Mouse (Mus musculus): ENCODE measurements around the gene Olfr694.
"Not testable (repeated sequence)": the region's sequence is repeated elsewhere in the genome, so short reads cannot be mapped to it uniquely, and the experiment has no call there.

Olfr694 gene

GRCm38 (mm10) chr7:106691714-106692113 lies at the start of gene Olfr694:
TSS of gene Olfr694 (minus strand) at chr7:106691814.
- DNase-seq (ENCODE audit: low read depth, low spot score) = no peak

GRCm38 (mm10) chr7:106737028-106737427 lies 45.4 kb upstream of the Olfr694 start:
- no peak for DNase-seq (ENCODE audit: low read depth, low spot score)

GRCm38 (mm10) chr7:106733717-106734116 lies 42.1 kb upstream of the Olfr694 start:
- DNase-seq (ENCODE audit: low read depth, low spot score) = no peak

DNA sequence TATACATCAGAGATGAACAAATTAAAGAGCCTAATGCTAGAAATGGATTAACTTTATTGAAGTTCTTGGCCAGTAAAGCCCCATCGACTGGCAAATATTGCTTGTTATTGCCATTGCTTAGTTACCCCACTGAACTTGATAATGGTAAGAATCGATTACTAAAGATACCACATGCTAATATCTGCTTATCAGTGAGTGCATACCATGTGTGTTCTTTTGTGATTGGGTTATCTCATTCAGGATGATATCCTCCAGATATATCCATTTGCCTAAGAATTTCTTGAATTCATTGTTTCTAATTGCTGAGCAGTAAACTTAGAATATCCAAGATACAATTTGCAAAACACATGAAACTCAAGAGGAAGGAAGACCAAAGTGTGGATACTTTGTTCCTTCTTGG lies 34.0 kb upstream of the Olfr694 start:
- DNase-seq (ENCODE audit: low read depth, low spot score) = not testable (repeated sequence)

- no peak for DNase-seq (ENCODE audit: low read depth, low spot score)
Measured at GRCm38 (mm10) chr7:106716296-106716695, 24.7 kb upstream of the Olfr694 start, which contains the start of gene Olfr695. TSS of gene Olfr695 (minus strand) at chr7:106716396.

- DNase-seq (ENCODE audit: low read depth, low spot score) = no peak
Measured at GRCm38 (mm10) chr7:106711463-106711862, 19.8 kb upstream of the Olfr694 start.

DNA sequence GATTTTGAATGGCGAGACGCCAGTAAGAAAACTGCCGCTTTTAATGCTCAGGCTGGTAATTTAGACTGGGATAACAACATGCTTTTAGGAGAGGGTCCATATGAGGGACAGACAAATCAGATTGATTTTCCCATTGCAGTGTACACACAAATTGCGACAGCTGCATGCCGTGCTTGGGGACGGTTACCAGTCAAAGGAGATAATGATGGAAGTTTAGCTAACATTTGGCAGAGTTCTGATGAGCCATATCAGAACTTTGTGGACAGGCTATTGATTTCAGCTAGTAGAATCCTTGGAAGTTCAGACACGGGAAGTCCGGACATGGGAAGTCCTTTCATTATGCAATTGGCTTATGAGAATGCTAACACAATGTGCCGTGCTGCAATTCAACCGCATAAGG lies 16.1 kb upstream of the Olfr694 start:
- DNase-seq (ENCODE audit: low read depth, low spot score) = not testable (repeated sequence)

DNA sequence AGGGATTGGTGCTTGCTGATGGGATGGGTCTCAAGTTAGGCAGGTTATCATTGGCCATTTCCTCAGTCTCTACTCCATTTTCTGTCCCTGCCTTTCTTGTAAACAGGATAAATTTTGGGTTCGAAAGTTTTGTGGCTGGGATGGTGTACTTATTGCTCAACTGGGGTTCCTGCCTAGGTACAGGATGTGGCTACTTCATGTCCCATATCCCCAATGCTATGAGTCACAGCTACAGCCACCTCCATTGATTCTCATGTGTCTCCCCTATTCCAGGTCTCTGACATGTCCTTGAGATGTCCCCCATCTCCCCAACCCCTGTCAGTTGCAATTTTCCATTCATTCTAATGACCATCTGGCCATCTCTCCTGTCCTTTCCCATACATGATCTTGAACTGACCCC lies 5.3 kb upstream of the Olfr694 start:
- no peak for DNase-seq (ENCODE audit: low read depth, low spot score)

DNA sequence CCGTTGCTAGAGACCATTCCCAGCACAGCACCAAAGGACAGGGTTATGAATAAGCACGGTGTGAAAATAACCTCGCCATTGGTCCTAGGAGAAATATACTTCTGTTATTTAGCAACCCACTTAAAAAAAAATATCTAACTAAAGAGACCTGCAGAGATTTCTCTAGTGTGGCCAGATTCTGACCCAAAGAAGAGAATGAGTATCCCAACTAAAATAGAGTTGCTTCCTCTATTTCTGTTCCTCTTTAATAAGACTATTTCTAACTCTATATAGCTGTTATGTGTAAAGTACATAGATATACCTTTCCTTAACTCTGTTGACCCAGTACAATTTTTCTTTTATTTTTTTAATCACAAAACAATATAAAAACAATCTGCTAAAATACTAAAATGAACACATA lies 1.4 kb upstream of the Olfr694 start:
- DNase-seq (ENCODE audit: low read depth, low spot score) = no peak

DNA sequence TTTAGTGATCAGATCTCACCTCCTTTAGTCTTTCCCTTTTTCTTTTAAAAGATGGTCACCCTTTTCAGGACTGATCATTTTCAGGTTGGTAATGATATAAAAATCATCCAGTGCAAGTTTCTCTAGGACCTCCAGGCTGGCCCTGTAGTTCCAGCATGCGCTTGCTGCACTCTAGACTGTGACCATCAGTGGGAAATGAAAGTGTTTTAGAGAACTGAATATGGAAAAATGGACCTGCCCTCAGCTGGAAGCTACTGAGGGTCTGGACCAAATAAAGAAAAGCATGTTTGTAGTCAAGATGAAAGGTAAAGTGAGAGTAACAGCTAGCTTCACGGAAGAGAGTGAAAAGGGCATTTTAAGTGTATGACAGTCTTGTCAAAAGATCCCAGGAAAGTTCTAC lies 6.2 kb downstream of the Olfr694 start:
- DNase-seq (ENCODE audit: low read depth, low spot score) = no peak

- no peak for DNase-seq (ENCODE audit: low read depth, low spot score)
Measured at GRCm38 (mm10) chr7:106680484-106680883, 11.1 kb downstream of the Olfr694 start, which contains the start of gene Olfr693. TSS of gene Olfr693 (minus strand) at chr7:106680584.

GRCm38 (mm10) chr7:106652344-106652652 lies 39.3 kb downstream of the Olfr694 start:
- no peak for DNase-seq (ENCODE audit: low read depth, low spot score)

DNA sequence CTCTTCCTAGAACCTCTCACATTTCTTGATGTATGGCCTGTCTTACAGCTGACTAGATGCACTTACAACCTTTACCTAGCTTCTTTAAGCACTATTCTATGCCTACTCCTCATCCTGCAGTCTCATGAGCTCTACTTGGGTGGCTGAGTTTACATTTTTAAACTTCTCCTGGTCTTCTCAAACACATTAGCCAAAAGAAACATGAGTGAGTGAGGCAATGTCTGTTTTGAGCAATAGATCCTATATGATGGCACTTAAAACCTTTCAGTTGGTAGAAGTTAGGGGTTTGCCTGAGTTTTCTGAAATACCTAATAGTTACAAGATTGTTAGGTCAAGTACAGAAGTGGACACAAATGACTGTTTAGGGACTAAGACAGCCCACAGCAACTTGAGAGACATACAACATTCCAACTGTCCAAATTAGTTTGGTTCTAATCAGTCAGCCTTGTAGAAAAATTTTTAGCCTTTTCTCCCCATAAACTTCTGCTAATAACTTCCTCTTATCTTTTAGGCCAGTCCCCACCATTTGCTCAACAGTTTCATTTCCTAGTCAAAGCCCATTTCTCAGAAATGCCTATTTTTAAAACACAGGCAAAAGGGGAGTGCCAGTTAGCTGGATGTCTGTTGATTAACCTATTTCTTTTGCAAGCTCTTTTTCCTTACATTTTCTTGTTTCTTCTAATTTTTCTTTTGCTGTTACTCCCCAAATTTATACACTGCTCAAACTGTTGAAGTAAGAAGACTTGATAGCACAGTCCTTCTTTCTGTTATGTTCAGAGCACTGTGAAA lies 39.9 kb downstream of the Olfr694 start:
- DNase-seq (ENCODE audit: low read depth, low spot score) = no peak

GRCm38 (mm10) chr7:106649774-106650173 lies 41.8 kb downstream of the Olfr694 start:
- DNase-seq (ENCODE audit: low read depth, low spot score) = no peak

DNA sequence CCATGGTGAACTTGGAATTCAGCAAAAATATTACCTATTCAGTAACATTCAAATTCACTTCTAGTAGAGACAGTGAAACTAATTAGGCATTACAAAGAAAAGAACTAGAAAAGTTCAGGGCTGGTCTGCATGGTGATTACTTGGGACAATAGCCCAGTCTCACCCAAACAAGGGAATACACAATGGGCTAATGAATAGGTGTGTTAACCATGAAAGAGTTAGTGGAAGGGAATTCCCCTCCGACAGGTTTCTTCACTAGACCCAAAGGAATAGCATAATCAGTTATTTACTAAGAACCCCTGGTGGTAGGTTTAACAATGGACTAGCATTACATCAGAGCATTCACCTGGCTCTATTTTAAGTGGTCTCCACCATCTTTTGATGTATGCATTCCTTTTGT lies 46.4 kb downstream of the Olfr694 start:
- DNase-seq (ENCODE audit: low read depth, low spot score) = no peak

GRCm38 (mm10) chr7:106644222-106644870 lies 47.3 kb downstream of the Olfr694 start:
- no peak for DNase-seq (ENCODE audit: low read depth, low spot score)

- no peak for DNase-seq (ENCODE audit: low read depth, low spot score)
Measured at GRCm38 (mm10) chr7:106640839-106641238, 50.8 kb downstream of the Olfr694 start.

GRCm38 (mm10) chr7:106635560-106635959 lies 56.1 kb downstream of the Olfr694 start:
- DNase-seq (ENCODE audit: low read depth, low spot score) = no peak
